Mouse (Mus musculus) urinary bladder, postnatal 10 days (tissue): ENCODE measurements around the gene Kpna4.
"Not testable (repeated sequence)": the region's sequence is repeated elsewhere in the genome, so short reads cannot be mapped to it uniquely, and the experiment has no call there.

Experiments
- DNase-seq: peaks from one replicate; pipeline ENCODE4 v3.0.0; 2022; ENCODE audit warnings: low spot score

The Kpna4 gene

GRCm38 (mm10) chr3:69094456-69094855, 32.5 kb downstream of the Kpna4 start:
- DNase-seq, result no peak

GRCm38 (mm10) chr3:69064005-69064404, 62.9 kb downstream of the Kpna4 start:
- no peak for DNase-seq

GRCm38 (mm10) chr3:69062764-69063163, 64.1 kb downstream of the Kpna4 start:
- no peak for DNase-seq

- DNase-seq, result no peak
These were observed 66.2 kb downstream of the Kpna4 start for GRCm38 (mm10) chr3:69060672-69061071.

GRCm38 (mm10) chr3:69055871-69056270, 71.0 kb downstream of the Kpna4 start:
- no peak for DNase-seq

GRCm38 (mm10) chr3:69054760-69055432, 72.0 kb downstream of the Kpna4 start:
- no peak for DNase-seq

GRCm38 (mm10) chr3:69051894-69052293, 75.0 kb downstream of the Kpna4 start:
- DNase-seq, result no peak

- no peak for DNase-seq
These were observed 77.9 kb downstream of the Kpna4 start for GRCm38 (mm10) chr3:69049011-69049410.

GRCm38 (mm10) chr3:69047684-69048083, 79.2 kb downstream of the Kpna4 start:
- no peak for DNase-seq

- DNase-seq, result no peak
These were observed 80.4 kb downstream of the Kpna4 start for GRCm38 (mm10) chr3:69046509-69046908.

GRCm38 (mm10) chr3:69045750-69046149, 81.2 kb downstream of the Kpna4 start:
- DNase-seq, result no peak

- no peak for DNase-seq
These were observed 81.6 kb downstream of the Kpna4 start for GRCm38 (mm10) chr3:69045400-69045703.

- peak; percentile 60 for DNase-seq
These were observed 82.1 kb downstream of the Kpna4 start, which contains the start of gene Trim59 for GRCm38 (mm10) chr3:69044645-69045399. Gene Trim59 (minus strand): TSS chr3:69044755.

GRCm38 (mm10) chr3:69044167-69044591, 82.7 kb downstream of the Kpna4 start:
- DNase-seq, result no peak

- no peak for DNase-seq
These were observed 85.6 kb downstream of the Kpna4 start for GRCm38 (mm10) chr3:69041298-69041697.

GRCm38 (mm10) chr3:69040105-69040504, 86.8 kb downstream of the Kpna4 start:
- DNase-seq, result no peak

GRCm38 (mm10) chr3:69026133-69026783, 100.7 kb downstream of the Kpna4 start:
- no peak for DNase-seq

- DNase-seq, result no peak
These were observed 106.1 kb downstream of the Kpna4 start for GRCm38 (mm10) chr3:69020764-69021163.

GRCm38 (mm10) chr3:69020285-69020684, 106.6 kb downstream of the Kpna4 start:
- no peak for DNase-seq

GRCm38 (mm10) chr3:69018635-69019034, 108.3 kb downstream of the Kpna4 start:
- DNase-seq, result not testable (repeated sequence)

- DNase-seq, result no peak
These were observed 109.7 kb downstream of the Kpna4 start for GRCm38 (mm10) chr3:69017181-69017580.
